19 mouse cellular contexts compared by ENCODE assay signal in the genomic region with DNA sequence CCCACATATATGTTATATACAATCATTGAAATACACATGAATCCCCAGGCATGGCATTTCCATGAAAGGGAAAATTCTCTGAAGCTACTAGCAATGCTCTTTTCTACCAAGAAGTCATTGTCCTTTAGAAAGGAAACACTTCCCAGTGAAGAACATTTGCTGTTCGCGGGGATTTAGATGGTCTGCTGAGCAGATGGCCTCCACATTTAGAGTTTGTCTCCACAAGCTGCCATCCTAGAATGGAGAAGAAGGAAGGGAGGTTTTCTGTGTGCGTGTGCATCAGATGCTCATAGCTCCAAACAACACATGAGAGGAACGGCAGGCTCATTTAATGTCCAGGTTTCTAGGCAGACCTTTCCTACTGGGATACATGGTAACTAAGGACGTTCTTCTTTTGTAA.
DNase-seq lines count a peak whose midpoint lies in the region; TF ChIP-seq lines count a peak whose summit lies in the region.
"Had no signal": no experiment of that assay in that cellular context is flagged by ENCODE, and none has a peak within 500 bp of the region (broad histone marks: within the 10 kb centered on the region; RNA-seq: fewer than 3 reads in every experiment).

No protein-coding gene starts in this region.

- intact Hi-C loops in heart, postnatal 14 days (cut with DNase I): no loop called here

- H3K27ac ChIP-seq in layer of hippocampus, adult 2 months: peak overlapping the region; percentile 44
- H3K27ac ChIP-seq: embryonic facial prominence, embryonic 10.5 days; embryonic facial prominence, embryonic 12.5 days; forebrain, embryonic 13.5 days; forebrain, embryonic 15.5 days had no signal

- no peak for TF ChIP-seq CTCF in layer of hippocampus, adult 2 months (conservative IDR thresholded peaks at IDR 0.05)

- DNase-seq in heart, adult 11 months: peak; percentile 43
- no peak for DNase-seq in heart, postnatal 14 days
- no peak for DNase-seq in layer of hippocampus, adult 2 months (ENCODE audit: low spot score in 2 of 2)
- no peak for DNase-seq in layer of hippocampus, adult 11-12 months (ENCODE audit: low spot score)
- DNase-seq in brain, adult 2 months (ENCODE audit: low read depth, low spot score): peak; percentile 80
- DNase-seq in telencephalon, adult 2 months (ENCODE audit: low read depth, low spot score): peak; percentile 60
- DNase-seq in urinary bladder, postnatal 25 days (ENCODE audit: low spot score): no peak
- DNase-seq: adrenal gland, adult 2 months; adrenal gland, postnatal 10 days; adrenal gland, postnatal 25 days; cerebellum, adult 11-12 months; cerebellum, adult 2 months; cerebellum, adult 9-10 months; cerebellum, postnatal 10 days; cerebellum, postnatal 25 days had no signal

- H3K4me3 ChIP-seq in layer of hippocampus, adult 2 months: no peak overlapping the region
- H3K4me3 ChIP-seq: embryonic facial prominence, embryonic 10.5 days; embryonic facial prominence, embryonic 12.5 days; forebrain, embryonic 13.5 days; forebrain, embryonic 15.5 days had no signal

Comparison
In these comparisons a context has a peak if more than half of its experiments do, and no peak if none do; other contexts are left out.
1. DNase-seq: peak in heart, adult 11 months (single experiment), brain, adult 2 months (single experiment) and telencephalon, adult 2 months (single experiment); none in heart, postnatal 14 days (0 of 2), layer of hippocampus, adult 2 months (0 of 2), layer of hippocampus, adult 11-12 months (single experiment) and urinary bladder, postnatal 25 days (single experiment).